Mouse (Mus musculus) testis, adult 2 months (tissue): ENCODE measurements around the gene Luzp1.

Experiments used
- CTCF ChIP-seq: fragments of 200-500 bp; IDR thresholded peaks from 2 replicates; pipeline ENCODE4 v1.5.1; 2012; ENCODE audit warnings: low read depth, mild to moderate bottlenecking, inconsistent platforms, low read length, moderate library complexity; ENCODE audit not compliant: control insufficient read depth, insufficient read depth, insufficient replicate concordance
- POLR2A ChIP-seq: fragments of 200-500 bp; IDR thresholded peaks from 2 replicates; pipeline ENCODE4 v1.6.1; 2012; ENCODE audit warnings: low read depth, mild to moderate bottlenecking, inconsistent platforms, low read length, moderate library complexity; ENCODE audit not compliant: control insufficient read depth

DNA sequence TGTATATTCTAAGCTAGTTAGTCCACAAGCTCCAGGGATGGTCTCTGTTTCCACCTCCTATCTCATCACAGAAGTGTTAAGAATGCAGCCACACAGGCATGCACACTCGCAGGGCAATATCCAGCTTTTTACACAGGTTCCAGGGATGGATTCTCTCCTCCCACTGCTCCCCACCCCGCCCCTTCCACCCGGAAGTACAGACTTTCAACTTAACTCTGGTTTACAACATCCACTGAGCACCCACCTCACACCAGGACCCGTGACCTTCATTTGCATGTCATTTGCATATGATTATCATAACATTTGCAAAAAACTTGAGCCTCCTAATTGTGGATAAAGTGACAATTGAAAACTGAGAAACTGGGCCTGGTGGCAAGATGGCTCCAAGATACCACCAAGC lies 25.0 kb upstream of the Luzp1 start:
- TF ChIP-seq POLR2A (no peak), CTCF (no peak)
